In the genomic region with DNA sequence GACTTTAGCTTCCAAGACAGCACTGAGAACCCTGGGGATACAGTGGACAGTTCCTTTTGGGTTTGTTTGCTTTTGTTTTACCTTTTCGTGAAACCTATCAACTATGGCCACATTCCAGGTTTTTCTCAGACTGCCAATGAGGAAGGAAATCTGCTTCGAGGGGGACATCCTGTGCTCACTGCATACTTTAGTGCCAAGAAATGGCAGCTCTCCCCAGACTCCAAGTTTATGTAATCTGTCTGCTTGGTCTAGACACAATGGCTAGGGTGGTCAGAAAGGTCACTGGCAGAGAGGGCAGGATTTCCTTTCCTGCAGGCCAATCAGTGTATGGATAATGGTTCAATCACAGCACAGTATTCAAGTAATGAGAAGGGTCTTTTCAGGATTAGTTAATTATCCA, we compare ENCODE assay signal across 10 mouse cellular contexts. TPM values are rescaled to one million over a fixed set of nuclear protein-coding genes. Genes with fewer than 3 reads are reported as not detected.
DNase-seq lines count a peak whose midpoint lies in the region; ATAC-seq and TF ChIP-seq lines count a peak whose summit lies in the region.
"Had no signal": no experiment of that assay in that cellular context is flagged by ENCODE, and none has a peak within 500 bp of the region (broad histone marks: within the 10 kb centered on the region; RNA-seq: fewer than 3 reads in every experiment).

No protein-coding gene starts in this region.

- WGBS in kidney, embryonic 16.5 days = 63% methylated on average over 2 of the region's 2 CpGs
- WGBS in heart, embryonic 15.5 days = 56% methylated on average over 2 of the region's 2 CpGs
- 79% methylated on average over 2 of the region's 2 CpGs for WGBS in hindbrain, postnatal 0 days

- H3K27me3 ChIP-seq in kidney, embryonic 16.5 days (ENCODE audit: insufficient read depth, low read length) = no peaks in the 10 kb centered on the region
- no peaks in the 10 kb centered on the region for H3K27me3 ChIP-seq in heart, embryonic 15.5 days
- no peaks in the 10 kb centered on the region for H3K27me3 ChIP-seq in hindbrain, postnatal 0 days (ENCODE audit: insufficient read depth, low read length)
- H3K27me3 ChIP-seq: megakaryocyte, embryonic 14.5 days had no signal

- TF ChIP-seq CTCF in hindbrain, postnatal 0 days (IDR thresholded peaks at IDR 0.05; ENCODE audit: low read depth) = no peak

- no peaks in the 10 kb centered on the region for H3K36me3 ChIP-seq in kidney, embryonic 16.5 days (ENCODE audit: insufficient read depth, low read length)
- H3K36me3 ChIP-seq in heart, embryonic 15.5 days = no peaks in the 10 kb centered on the region
- no peaks in the 10 kb centered on the region for H3K36me3 ChIP-seq in hindbrain, postnatal 0 days (ENCODE audit: insufficient read depth, low read length)

- H3K4me3 ChIP-seq in kidney, embryonic 16.5 days (ENCODE audit: low read length) = no peak overlapping the region
- H3K4me3 ChIP-seq in heart, embryonic 15.5 days = no peak overlapping the region
- H3K4me3 ChIP-seq in hindbrain, postnatal 0 days (ENCODE audit: low read length) = no peak overlapping the region
- H3K4me3 ChIP-seq: megakaryocyte, embryonic 14.5 days; myocyte had no signal

- no peak for ATAC-seq in kidney, embryonic 16.5 days (ENCODE audit: low FRiP score, low TSS enrichment)
- ATAC-seq in heart, embryonic 15.5 days (replicated peaks; ENCODE audit: insufficient number of reproducible peaks, insufficient read depth, low FRiP score, low read depth) = 0 out of 2 replicates have a peak, but pooled peaks have one; percentile 31
- 0 out of 2 replicates have a peak, but pooled peaks have one; percentile 3 for ATAC-seq in neutrophil, adult 5-6 weeks (ENCODE audit: extremely low read depth, insufficient number of reproducible peaks, low FRiP score, poor library complexity, severe bottlenecking)
- no peak for ATAC-seq in hindbrain, postnatal 0 days

- H3K9ac ChIP-seq in kidney, embryonic 16.5 days (replicated peaks; ENCODE audit: low read length) = no peak overlapping the region
- H3K9ac ChIP-seq in heart, embryonic 15.5 days = no peak overlapping the region
- no peak overlapping the region for H3K9ac ChIP-seq in hindbrain, postnatal 0 days (replicated peaks; ENCODE audit: low read length)

- H3K9me3 ChIP-seq in kidney, embryonic 16.5 days (ENCODE audit: low read length) = no peaks in the 10 kb centered on the region
- no peaks in the 10 kb centered on the region for H3K9me3 ChIP-seq in heart, embryonic 15.5 days (replicated peaks)
- no peaks in the 10 kb centered on the region for H3K9me3 ChIP-seq in hindbrain, postnatal 0 days (ENCODE audit: low read length)
- H3K9me3 ChIP-seq: megakaryocyte, embryonic 14.5 days had no signal

- no peak overlapping the region; the same call in 1 of the 2 replicates for H3K27ac ChIP-seq in kidney, embryonic 16.5 days (ENCODE audit: low read length)
- H3K27ac ChIP-seq in heart, embryonic 15.5 days = peak overlapping the region; percentile 47; the same call in 1 of the 2 replicates
- H3K27ac ChIP-seq in hindbrain, postnatal 0 days = no peak overlapping the region

- peak; percentile 25 to 61 for DNase-seq in kidney, adult 8-10 months
- DNase-seq in kidney, postnatal 10 days = peak; percentile 41
- DNase-seq in hindbrain, postnatal 0 days (ENCODE audit: low spot score) = no peak
- DNase-seq in spleen, adult 12 weeks (ENCODE audit: low spot score) = no peak
- DNase-seq: gastrocnemius, postnatal 10 days had no signal

- H3K4me2 ChIP-seq in kidney, embryonic 16.5 days (replicated peaks; ENCODE audit: low read depth, low read length) = no peak overlapping the region
- H3K4me2 ChIP-seq in heart, embryonic 15.5 days = no peak overlapping the region
- no peak overlapping the region for H3K4me2 ChIP-seq in hindbrain, postnatal 0 days (ENCODE audit: low read depth, low read length)

- H3K4me1 ChIP-seq in kidney, embryonic 16.5 days (ENCODE audit: insufficient read depth, low read length) = peaks cover 8% of the 10 kb centered on the region; the same call in 1 of the 2 replicates
- H3K4me1 ChIP-seq in heart, embryonic 15.5 days (replicated peaks) = peaks cover 9% of the 10 kb centered on the region; the same call in 1 of the 2 replicates
- no peaks in the 10 kb centered on the region for H3K4me1 ChIP-seq in hindbrain, postnatal 0 days (ENCODE audit: insufficient read depth, low read length)

RNA-seq across cellular contexts. Expression of gene Cmss1, which starts 24.7 kb away (rescaled TPM):
- 51.4 and 56.3 TPM in 2 replicates for polyA plus RNA-seq in kidney, embryonic 16.5 days (2015; fragmentation: Nextera tagmentation; extraction: Ambion mirVana)
- polyA plus RNA-seq in heart, embryonic 15.5 days (2015; fragmentation: Nextera tagmentation; extraction: Ambion mirVana) = 33.8 and 35.4 TPM in 2 replicates
- 2.6 and 9.6 TPM in 2 replicates for total RNA-seq in neutrophil, adult 5-6 weeks (2017)
- total RNA-seq in hindbrain, postnatal 0 days (2014; rRNA removed) = 8.6 and 17.7 TPM in 2 replicates
- 42.5 and 43.4 TPM in 2 replicates for polyA plus RNA-seq in hindbrain, postnatal 0 days (2015; fragmentation: Nextera tagmentation; extraction: Ambion mirVana)

Comparison
In these comparisons a context has a peak if more than half of its experiments do, and no peak if none do; other contexts are left out.
1. DNase-seq: peak in kidney, adult 8-10 months (2 of 2) and kidney, postnatal 10 days (single experiment); none in hindbrain, postnatal 0 days (single experiment) and spleen, adult 12 weeks (single experiment).
2. ATAC-seq: peak in heart, embryonic 15.5 days (single experiment) and neutrophil, adult 5-6 weeks (single experiment); none in kidney, embryonic 16.5 days (single experiment) and hindbrain, postnatal 0 days (single experiment).